Mouse (Mus musculus) embryonic facial prominence, embryonic 14.5 days (tissue): ENCODE measurements around the gene Setd4. TPM values are rescaled to one million over a fixed set of nuclear protein-coding genes. Genes with fewer than 3 reads are reported as not detected.

Experiments used
- ATAC-seq: fragments of 200-750 bp; cut with Nextera tagmentation; 2 replicates; pipeline ENCODE4 v1.8.0; 2017; ENCODE audit warnings: low read depth, moderate number of reproducible peaks, moderate TSS enrichment
- DNase-seq: peaks from one replicate; pipeline ENCODE4 v3.0.0-alpha.2; 2015; ENCODE audit warnings: low spot score
- H3K27ac ChIP-seq: fragments of 300-500 bp; sonication (generic); replicated peaks from 2 replicates; pipeline ENCODE4 v1.5.1; 2014; ENCODE audit warnings: low read depth, mild to moderate bottlenecking, low read length, moderate library complexity
- H3K27me3 ChIP-seq: fragments of 300-500 bp; sonication (generic); replicated peaks from 2 replicates; pipeline ENCODE4 v1.6.1; 2014; ENCODE audit warnings: low read length; ENCODE audit not compliant: control insufficient read depth, insufficient read depth
- H3K36me3 ChIP-seq: fragments of 300-500 bp; sonication (generic); 2 replicates; pipeline ENCODE4 v1.6.1; 2014; ENCODE audit warnings: low read length, mixed read lengths; ENCODE audit not compliant: control insufficient read depth, insufficient read depth
- H3K4me1 ChIP-seq: fragments of 300-500 bp; sonication (generic); 2 replicates; pipeline ENCODE4 v1.6.1; 2014; ENCODE audit warnings: antibody characterized with exemption, low read length; ENCODE audit not compliant: control insufficient read depth, insufficient read depth
- H3K4me2 ChIP-seq: fragments of 300-500 bp; sonication (generic); 2 replicates; pipeline ENCODE4 v1.6.1; 2014; ENCODE audit warnings: low read depth, mild to moderate bottlenecking, low read length, moderate library complexity, mixed read lengths
- H3K4me3 ChIP-seq: fragments of 300-500 bp; sonication (generic); 2 replicates; pipeline ENCODE4 v1.5.1; 2014; ENCODE audit warnings: low read depth, mild to moderate bottlenecking, low read length
- H3K9ac ChIP-seq: fragments of 300-500 bp; sonication (generic); 2 replicates; pipeline ENCODE4 v1.6.1; 2014; ENCODE audit warnings: low read depth, mild to moderate bottlenecking, low read length, moderate library complexity, mixed read lengths
- H3K9me3 ChIP-seq: fragments of 300-500 bp; sonication (generic); 2 replicates; pipeline ENCODE4 v1.6.1; 2016; ENCODE audit warnings: low read length; ENCODE audit not compliant: control insufficient read depth
- WGBS: fragments of 180-500 bp; shearing (Covaris S2); extraction: QIAGEN DNeasy Blood & Tissue Kit; methylation state at CpG from one replicate; pipeline ENCODE4 v1.1.7; 2014; 5-methylcytosine and 5-hydroxymethylcytosine counted together
- polyA plus RNA-seq: library from polyadenylated mRNA; unstranded; fragments of >200 nt; fragmentation: Nextera tagmentation; extraction: Ambion mirVana; gene quantifications from 2 replicates; pipeline ENCODE4 v1.2.1, GENCODE M21; 2014

The Setd4 gene
- polyA plus RNA-seq, 1 experiment from 2014 or later, result 12.2 TPM

GRCm38 (mm10) chr16:93596807-93597206, 7.1 kb downstream of the Setd4 start:
- Histone ChIP-seq H3K36me3 (peaks cover 37% of the 10 kb centered on the region), H3K9me3 (no peaks in the 10 kb centered on the region), H3K9ac (no peak overlapping the region), H3K4me1 (no peaks in the 10 kb centered on the region), H3K27ac (no peak overlapping the region), H3K4me3 (no peak overlapping the region), H3K27me3 (no peaks in the 10 kb centered on the region), H3K4me2 (no peak overlapping the region)
- DNase-seq, result no peak
- no peak for ATAC-seq
- 95% methylated on average over 7 of the region's 7 CpGs for WGBS

GRCm38 (mm10) chr16:93595766-93596165, 8.1 kb downstream of the Setd4 start:
- Histone ChIP-seq H3K9ac (no peak overlapping the region), H3K36me3 (peaks cover 38% of the 10 kb centered on the region), H3K27ac (no peak overlapping the region), H3K9me3 (no peaks in the 10 kb centered on the region), H3K4me3 (no peak overlapping the region), H3K27me3 (no peaks in the 10 kb centered on the region), H3K4me2 (no peak overlapping the region), H3K4me1 (no peaks in the 10 kb centered on the region)
- no peak for DNase-seq
- no peak for ATAC-seq
- WGBS, result 90% methylated on average over 5 of the region's 5 CpGs

- DNase-seq (no peak), ATAC-seq (no peak)
- no peaks in the 10 kb centered on the region for H3K27me3 ChIP-seq
- no peaks in the 10 kb centered on the region for H3K4me1 ChIP-seq
- H3K9ac ChIP-seq, result no peak overlapping the region
- H3K4me3 ChIP-seq, result no peak overlapping the region
- H3K4me2 ChIP-seq, result no peak overlapping the region
- no peak overlapping the region for H3K27ac ChIP-seq
- peaks cover 50% of the 10 kb centered on the region for H3K36me3 ChIP-seq
- no peaks in the 10 kb centered on the region for H3K9me3 ChIP-seq
- WGBS, result 87% methylated on average over 10 of the region's 10 CpGs
Measured at GRCm38 (mm10) chr16:93594448-93594847, 9.4 kb downstream of the Setd4 start.

- no peak overlapping the region for H3K27ac ChIP-seq
- no peaks in the 10 kb centered on the region for H3K4me1 ChIP-seq
- peaks cover 46% of the 10 kb centered on the region for H3K36me3 ChIP-seq
- H3K9ac ChIP-seq, result no peak overlapping the region
- no peak overlapping the region for H3K4me3 ChIP-seq
- no peaks in the 10 kb centered on the region for H3K27me3 ChIP-seq
- no peak overlapping the region for H3K4me2 ChIP-seq
- DNase-seq (no peak), ATAC-seq (no peak)
- no peaks in the 10 kb centered on the region for H3K9me3 ChIP-seq
- 91% methylated on average over 8 of the region's 8 CpGs for WGBS
Measured at GRCm38 (mm10) chr16:93593406-93593805, 10.5 kb downstream of the Setd4 start.

- no peaks in the 10 kb centered on the region for H3K9me3 ChIP-seq
Measured at GRCm38 (mm10) chr16:93592711-93593110, 11.2 kb downstream of the Setd4 start.

GRCm38 (mm10) chr16:93591450-93592430, 12.1 kb downstream of the Setd4 start:
- peaks cover 46% of the 10 kb centered on the region for H3K36me3 ChIP-seq
- ATAC-seq, result no peak
- 89% methylated on average over 20 of the region's 20 CpGs for whole genome bisulfite sequencing

More at GRCm38 (mm10) chr16:93592711-93593110, 11.2 kb downstream of the Setd4 start:
- no peak overlapping the region for H3K27ac ChIP-seq
- ATAC-seq (no peak), DNase-seq (no peak)
- no peaks in the 10 kb centered on the region for H3K4me1 ChIP-seq
- no peak overlapping the region for H3K9ac ChIP-seq
- H3K36me3 ChIP-seq, result peaks cover 41% of the 10 kb centered on the region
- no peak overlapping the region for H3K4me2 ChIP-seq
- 94% methylated on average over 3 of the region's 3 CpGs for whole genome bisulfite sequencing
- no peaks in the 10 kb centered on the region for H3K27me3 ChIP-seq
- no peak overlapping the region for H3K4me3 ChIP-seq

GRCm38 (mm10) chr16:93590915-93591314, 12.9 kb downstream of the Setd4 start:
- ATAC-seq (no peak), DNase-seq (no peak)
- H3K27me3 ChIP-seq, result no peaks in the 10 kb centered on the region
- H3K9me3 ChIP-seq, result no peaks in the 10 kb centered on the region
- H3K4me3 ChIP-seq, result no peak overlapping the region
- no peaks in the 10 kb centered on the region for H3K4me1 ChIP-seq
- H3K36me3 ChIP-seq, result peaks cover 46% of the 10 kb centered on the region
- WGBS, result 90% methylated on average over 15 of the region's 15 CpGs
- H3K9ac ChIP-seq, result no peak overlapping the region
- H3K27ac ChIP-seq, result no peak overlapping the region
- no peak overlapping the region for H3K4me2 ChIP-seq

More at GRCm38 (mm10) chr16:93591450-93592430, 12.1 kb downstream of the Setd4 start:
- DNase-seq, result no peak
- no peaks in the 10 kb centered on the region for H3K9me3 ChIP-seq
- H3K4me1 ChIP-seq, result no peaks in the 10 kb centered on the region
- no peak overlapping the region for H3K9ac ChIP-seq
- no peak overlapping the region for H3K4me3 ChIP-seq
- no peak overlapping the region for H3K4me2 ChIP-seq
- H3K27ac ChIP-seq, result no peak overlapping the region
- no peaks in the 10 kb centered on the region for H3K27me3 ChIP-seq

- Histone ChIP-seq H3K27ac (no peak overlapping the region), H3K9me3 (no peaks in the 10 kb centered on the region), H3K27me3 (no peaks in the 10 kb centered on the region), H3K4me3 (no peak overlapping the region), H3K9ac (no peak overlapping the region), H3K4me2 (no peak overlapping the region), H3K36me3 (peaks cover 44% of the 10 kb centered on the region), H3K4me1 (no peaks in the 10 kb centered on the region)
- ATAC-seq, result no peak
- no peak for DNase-seq
- 33% methylated on average over 4 of the region's 4 CpGs for WGBS
Measured at GRCm38 (mm10) chr16:93588281-93588680, 15.6 kb downstream of the Setd4 start.
